Mouse (Mus musculus) embryonic facial prominence, embryonic 10.5 days (tissue): ENCODE measurements around the gene Henmt1. TPM values are rescaled to one million over a fixed set of nuclear protein-coding genes. Genes with fewer than 3 reads are reported as not detected.

ENCODE experiments used
- DNase-seq: peaks from one replicate; pipeline ENCODE4 v3.0.0-alpha.2; 2017; ENCODE audit warnings: low spot score
- H3K27ac ChIP-seq: fragments of 300-500 bp; sonication (generic); replicated peaks from 2 replicates; pipeline ENCODE4 v1.5.1; 2016; ENCODE audit warnings: mild to moderate bottlenecking
- H3K27me3 ChIP-seq: fragments of 300-500 bp; sonication (generic); replicated peaks from 2 replicates; pipeline ENCODE4 v1.6.1; 2016; ENCODE audit warnings: low read depth, mild to moderate bottlenecking; ENCODE audit not compliant: poor library complexity, severe bottlenecking
- H3K36me3 ChIP-seq: fragments of 300-500 bp; sonication (generic); replicated peaks from 2 replicates; pipeline ENCODE4 v1.6.1; 2016; ENCODE audit warnings: mild to moderate bottlenecking, moderate library complexity
- H3K4me1 ChIP-seq: fragments of 300-500 bp; sonication (generic); 2 replicates; pipeline ENCODE4 v1.6.1; 2016
- H3K4me3 ChIP-seq: fragments of 300-500 bp; sonication (generic); 2 replicates; pipeline ENCODE4 v1.5.1; 2016; ENCODE audit warnings: mild to moderate bottlenecking, moderate library complexity
- H3K9me3 ChIP-seq: fragments of 300-500 bp; sonication (generic); 2 replicates; pipeline ENCODE4 v1.6.1; 2016; ENCODE audit warnings: mild to moderate bottlenecking
- WGBS: fragments of 180-500 bp; shearing (Covaris S2); methylation state at CpG from one replicate; pipeline ENCODE4 v1.1.7; 2016; 5-methylcytosine and 5-hydroxymethylcytosine counted together
- polyA plus RNA-seq: library from polyadenylated mRNA; unstranded; fragments of >200 nt; fragmentation: Nextera tagmentation; extraction: Ambion mirVana; gene quantifications from 2 replicates; pipeline ENCODE4 v1.2.1, GENCODE M21; 2016

Henmt1 gene
- polyA plus RNA-seq = 0.45 and 0.74 TPM in 2 replicates

DNA sequence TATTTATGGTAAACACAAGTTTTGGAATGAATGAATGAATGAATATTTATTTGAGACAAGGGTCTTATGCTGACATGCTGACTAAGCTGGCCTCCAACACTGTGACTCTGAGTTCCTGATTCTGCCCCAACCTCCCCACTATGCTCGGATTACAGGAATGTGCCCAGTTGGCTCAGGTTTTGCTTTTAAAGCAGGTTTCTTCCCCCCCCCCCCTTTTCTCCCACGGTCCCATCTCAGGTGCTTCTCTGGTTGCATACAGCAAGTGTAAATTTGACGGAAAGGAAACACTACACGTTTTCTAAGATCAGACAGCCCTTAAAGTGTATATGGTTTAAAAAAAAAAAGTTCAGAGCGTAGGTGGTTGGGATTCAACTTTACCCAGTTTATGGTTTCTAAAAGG is at the start of gene Henmt1:
Gene Henmt1 (plus strand): TSS at position 301 of the 400 bp plus-strand sequence.
- Histone ChIP-seq H3K36me3 (no peaks in the 10 kb centered on the region), H3K4me3 (peak within 1 kb of the TSS; percentile 52), H3K27ac (peak within 1 kb of the TSS; percentile 44; the same call in 1 of the 2 replicates), H3K9me3 (no peaks in the 10 kb centered on the region), H3K4me1 (peaks cover 6% of the 10 kb centered on the region; the same call in 1 of the 2 replicates), H3K27me3 (no peaks in the 10 kb centered on the region)
- 84% methylated on average over 5 of the region's 5 CpGs for WGBS
- no peak for DNase-seq

DNA sequence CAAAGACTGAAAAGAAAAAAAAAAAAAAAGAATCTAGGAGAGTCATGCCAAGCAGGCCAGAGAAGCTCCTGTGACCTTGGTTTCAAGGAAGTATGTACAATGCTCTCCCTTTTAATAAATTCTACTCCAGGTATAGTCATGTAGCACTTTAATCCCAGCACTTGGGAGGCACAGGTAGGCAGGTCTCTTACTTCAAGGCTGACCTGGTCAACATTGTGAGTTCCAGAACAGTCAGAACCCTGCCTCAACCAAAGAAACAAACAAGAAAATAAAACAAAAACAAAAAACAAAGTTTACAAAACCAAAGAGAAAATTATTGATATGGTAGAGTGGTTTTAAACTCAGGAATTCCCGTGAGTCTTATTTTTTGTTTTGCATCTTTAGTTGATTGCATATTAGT is 49.8 kb upstream of the Henmt1 start, which contains the start of gene Fndc7:
Gene Fndc7 (minus strand): TSS at position 101 of the 400 bp plus-strand sequence.
- WGBS = 87% methylated on average over 1 of the region's 1 CpGs
- Histone ChIP-seq H3K36me3 (no peaks in the 10 kb centered on the region), H3K27ac (no peak within 1 kb of the TSS), H3K4me1 (peaks cover 9% of the 10 kb centered on the region), H3K27me3 (no peaks in the 10 kb centered on the region), H3K4me3 (no peak within 1 kb of the TSS), H3K9me3 (no peaks in the 10 kb centered on the region)
- DNase-seq = no peak

DNA sequence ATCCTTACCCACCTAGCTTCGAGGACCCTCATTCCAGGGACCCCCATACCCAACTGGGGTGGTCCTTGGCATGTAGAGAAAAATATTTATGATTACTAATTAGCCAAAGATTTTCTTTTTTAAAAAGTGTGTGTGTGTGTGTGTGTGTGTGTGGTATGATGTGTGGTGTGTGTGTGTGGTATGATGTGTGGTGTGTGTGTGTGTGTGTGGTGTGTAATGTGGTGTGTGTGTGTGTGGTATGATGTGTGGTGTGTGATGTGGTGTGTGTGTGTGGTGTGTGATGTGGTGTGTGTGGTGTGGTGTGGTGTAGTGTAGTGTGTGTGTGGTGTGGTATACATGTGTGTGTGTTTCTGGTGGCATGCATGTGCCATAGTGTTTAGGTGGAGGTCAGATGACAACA is 47.6 kb upstream of the Henmt1 start:
- Histone ChIP-seq H3K4me3 (no peak overlapping the region), H3K27ac (no peak overlapping the region), H3K4me1 (no peaks in the 10 kb centered on the region), H3K9me3 (no peaks in the 10 kb centered on the region), H3K27me3 (no peaks in the 10 kb centered on the region), H3K36me3 (no peaks in the 10 kb centered on the region)
- DNase-seq = no peak
- WGBS = 93% methylated on average over 1 of the region's 1 CpGs

DNA sequence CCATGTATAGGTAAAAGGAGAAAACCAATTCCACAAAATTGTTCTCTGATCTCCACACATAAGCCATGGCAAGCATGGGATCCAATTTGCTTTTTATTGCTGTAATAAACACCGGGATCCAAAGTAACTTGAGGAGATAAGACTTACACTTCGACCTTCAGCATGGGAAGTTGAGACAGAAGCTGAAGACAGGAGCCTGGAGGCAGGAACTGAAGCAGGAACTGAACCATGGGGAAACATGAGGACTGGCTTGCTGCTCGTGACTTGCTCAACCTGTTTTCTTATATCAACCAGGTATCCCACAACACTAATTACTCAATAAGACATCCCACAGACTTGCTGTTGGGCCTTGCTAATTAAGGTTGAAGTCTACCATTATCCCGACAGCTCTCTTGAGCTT is 46.8 kb upstream of the Henmt1 start:
- 69% methylated on average over 4 of the region's 4 CpGs for WGBS
- H3K27me3 ChIP-seq = no peaks in the 10 kb centered on the region
- no peaks in the 10 kb centered on the region for H3K36me3 ChIP-seq
- no peaks in the 10 kb centered on the region for H3K9me3 ChIP-seq
- no peak for DNase-seq
- H3K4me3 ChIP-seq = no peak overlapping the region
- H3K4me1 ChIP-seq = no peaks in the 10 kb centered on the region
- no peak overlapping the region for H3K27ac ChIP-seq

DNA sequence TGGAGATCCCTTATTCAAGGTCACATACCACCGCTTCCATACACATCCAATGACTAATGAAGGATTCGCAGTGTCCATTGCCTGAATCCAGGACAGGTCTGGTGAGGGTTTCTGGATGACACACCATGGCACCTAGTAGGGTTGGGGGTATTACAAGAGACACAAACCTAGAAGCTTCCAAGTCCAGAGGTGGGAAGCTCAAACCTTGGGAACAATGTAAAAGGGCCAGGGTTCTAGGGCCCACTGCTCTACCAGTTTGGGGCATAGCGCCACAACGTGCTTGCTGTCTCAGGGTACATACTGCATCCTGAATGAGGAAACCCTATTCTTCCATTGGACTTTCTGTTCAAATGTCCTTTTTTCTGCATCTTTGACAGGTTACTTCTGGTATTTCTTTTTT is 41.0 kb upstream of the Henmt1 start:
- H3K27ac ChIP-seq = no peak overlapping the region
- peaks cover 44% of the 10 kb centered on the region for H3K36me3 ChIP-seq
- 93% methylated on average over 4 of the region's 4 CpGs for WGBS
- no peaks in the 10 kb centered on the region for H3K4me1 ChIP-seq
- DNase-seq = no peak
- no peak overlapping the region for H3K4me3 ChIP-seq
- peaks cover 6% of the 10 kb centered on the region; the same call in 1 of the 2 replicates for H3K9me3 ChIP-seq
- H3K27me3 ChIP-seq = no peaks in the 10 kb centered on the region

DNA sequence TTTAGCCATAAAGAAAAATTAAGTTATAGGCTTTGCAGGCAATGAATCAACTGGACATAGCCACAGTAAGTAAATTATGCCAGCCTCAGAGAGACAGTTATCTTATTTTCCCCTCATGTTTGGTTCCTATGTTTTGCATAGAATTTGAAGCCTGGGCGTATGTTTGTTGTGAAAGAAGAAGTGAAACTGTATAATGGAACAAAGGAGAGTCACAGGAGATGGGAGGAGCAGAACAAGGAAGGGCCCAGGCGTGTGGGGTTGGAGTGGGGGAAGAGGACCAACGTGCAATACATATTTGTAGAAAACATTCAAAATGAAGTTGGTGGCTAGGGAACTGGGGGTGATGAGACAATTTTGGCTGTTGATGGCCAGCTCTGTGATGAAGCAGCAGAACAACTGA is 39.5 kb upstream of the Henmt1 start:
- H3K4me1 ChIP-seq = no peaks in the 10 kb centered on the region
- peaks cover 59% of the 10 kb centered on the region for H3K36me3 ChIP-seq
- no peak overlapping the region for H3K4me3 ChIP-seq
- H3K27me3 ChIP-seq = no peaks in the 10 kb centered on the region
- WGBS = 87% methylated on average over 3 of the region's 3 CpGs
- no peak for DNase-seq
- no peak overlapping the region for H3K27ac ChIP-seq
- peaks cover 6% of the 10 kb centered on the region; the same call in 1 of the 2 replicates for H3K9me3 ChIP-seq

DNA sequence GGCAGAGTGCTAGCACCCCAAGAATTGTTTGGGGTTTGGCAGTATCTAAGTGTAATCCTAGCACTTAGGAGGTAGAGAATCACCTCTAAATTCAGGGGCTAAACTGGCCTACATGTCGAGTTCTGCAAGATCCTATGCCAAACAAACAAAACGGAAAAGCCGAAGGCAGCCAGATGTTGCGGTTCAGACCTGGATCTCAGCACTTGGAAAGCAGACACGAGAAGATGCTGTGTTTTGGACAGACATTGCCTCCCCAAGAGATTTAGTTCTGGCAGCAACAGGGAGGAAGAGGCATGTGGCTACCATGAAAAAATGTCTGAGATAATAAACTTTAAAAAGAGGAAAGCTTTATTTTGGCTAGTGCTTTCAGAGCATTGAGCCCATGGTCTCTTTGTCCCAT is 39.0 kb upstream of the Henmt1 start:
- 79% methylated on average over 5 of the region's 5 CpGs for WGBS
- H3K4me3 ChIP-seq = no peak overlapping the region
- no peak overlapping the region for H3K27ac ChIP-seq
- peaks cover 6% of the 10 kb centered on the region; the same call in 1 of the 2 replicates for H3K9me3 ChIP-seq
- peaks cover 64% of the 10 kb centered on the region for H3K36me3 ChIP-seq
- DNase-seq = no peak
- H3K4me1 ChIP-seq = no peaks in the 10 kb centered on the region
- no peaks in the 10 kb centered on the region for H3K27me3 ChIP-seq

DNA sequence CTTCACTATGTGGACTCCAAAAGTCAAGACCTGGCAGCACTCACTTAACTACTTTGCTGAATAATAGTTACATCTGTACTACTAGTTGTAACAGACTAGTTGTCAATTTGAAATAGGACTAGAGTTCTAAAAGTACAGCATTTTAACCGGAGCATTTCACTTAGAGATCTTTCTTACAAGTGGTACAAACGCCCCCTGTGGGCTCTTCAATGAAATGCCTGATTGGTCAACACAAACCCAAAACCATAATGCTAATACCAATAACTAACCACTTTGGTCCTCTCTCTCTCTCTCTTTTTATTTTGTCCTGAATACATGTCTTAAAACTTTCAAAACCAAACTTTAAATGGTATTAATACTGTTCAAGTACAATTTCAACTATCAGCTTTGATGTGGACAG is 37.6 kb upstream of the Henmt1 start:
- Histone ChIP-seq H3K36me3 (peaks cover 78% of the 10 kb centered on the region), H3K27me3 (no peaks in the 10 kb centered on the region), H3K9me3 (peaks cover 6% of the 10 kb centered on the region; the same call in 1 of the 2 replicates), H3K27ac (no peak overlapping the region), H3K4me3 (no peak overlapping the region), H3K4me1 (no peaks in the 10 kb centered on the region)
- no peak for DNase-seq
- WGBS = 65% methylated on average over 2 of the region's 2 CpGs

DNA sequence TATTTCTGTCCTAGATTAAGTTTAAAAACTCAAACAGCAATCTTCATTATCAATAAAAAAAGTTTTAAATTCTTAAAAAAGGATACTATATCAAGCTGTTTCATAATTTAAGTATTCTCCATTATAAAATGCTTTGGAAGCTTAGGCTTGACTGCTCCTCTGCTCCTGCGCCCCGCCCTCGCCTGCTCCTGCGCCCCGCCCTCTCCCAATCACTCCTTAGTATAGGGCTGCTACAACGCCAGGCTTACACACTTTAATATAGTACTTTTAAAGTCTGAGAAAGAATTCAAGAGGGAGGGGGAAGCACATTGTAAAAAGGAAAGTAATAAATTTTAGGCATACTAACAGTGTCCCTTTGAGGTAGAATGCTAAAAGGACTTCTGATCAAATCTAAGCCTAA is 36.7 kb upstream of the Henmt1 start:
- H3K36me3 ChIP-seq = peaks cover 87% of the 10 kb centered on the region
- no peak overlapping the region for H3K4me3 ChIP-seq
- peaks cover 6% of the 10 kb centered on the region; the same call in 1 of the 2 replicates for H3K9me3 ChIP-seq
- 94% methylated on average over 6 of the region's 6 CpGs for WGBS
- no peak for DNase-seq
- H3K27ac ChIP-seq = no peak overlapping the region
- H3K4me1 ChIP-seq = no peaks in the 10 kb centered on the region
- no peaks in the 10 kb centered on the region for H3K27me3 ChIP-seq

DNA sequence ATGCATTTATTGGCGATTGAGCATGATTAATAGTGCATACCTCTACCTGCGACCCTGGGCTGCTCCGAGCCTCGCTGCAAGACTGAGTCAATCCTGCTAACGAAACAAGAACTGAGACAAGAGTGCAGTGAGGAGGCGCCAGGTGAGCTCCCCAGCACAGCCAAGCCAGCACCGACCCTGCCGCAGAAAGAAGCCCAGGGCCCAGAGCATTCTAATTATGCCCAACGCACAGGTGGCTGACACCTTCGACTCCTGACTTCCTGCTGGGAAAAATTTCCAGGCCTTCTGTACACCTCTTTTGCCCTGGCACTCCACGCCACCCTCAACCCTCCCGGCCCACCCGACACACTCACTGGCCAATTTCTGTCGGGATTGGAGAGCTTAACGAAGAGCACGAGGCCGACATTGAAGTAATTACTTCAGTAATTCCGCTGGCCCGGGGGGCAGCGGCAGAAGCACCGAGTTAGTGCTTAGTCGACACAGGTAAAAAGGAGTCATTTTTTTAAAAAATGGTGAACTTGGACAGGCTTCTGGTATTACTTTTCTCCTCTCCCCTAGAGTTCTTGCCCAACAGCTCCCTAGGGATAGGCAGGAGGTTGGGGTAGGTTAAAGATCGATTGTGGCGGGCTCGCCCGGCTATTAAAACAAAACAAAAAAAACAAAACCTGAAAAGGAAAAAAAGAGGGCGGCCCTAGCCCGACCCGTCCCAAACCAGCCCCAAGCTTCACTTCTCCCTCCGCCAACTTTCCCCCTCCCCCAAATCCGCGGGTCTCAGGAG is 29.2 kb upstream of the Henmt1 start:
- DNase-seq = peak; percentile 32
- Histone ChIP-seq H3K4me1 (peaks cover 16% of the 10 kb centered on the region), H3K4me3 (peak overlapping the region; percentile 84), H3K36me3 (peaks cover 32% of the 10 kb centered on the region), H3K27me3 (no peaks in the 10 kb centered on the region), H3K27ac (peak overlapping the region; percentile 97), H3K9me3 (no peaks in the 10 kb centered on the region)
- under 1% methylated on average over 32 of the region's 32 CpGs for WGBS

DNA sequence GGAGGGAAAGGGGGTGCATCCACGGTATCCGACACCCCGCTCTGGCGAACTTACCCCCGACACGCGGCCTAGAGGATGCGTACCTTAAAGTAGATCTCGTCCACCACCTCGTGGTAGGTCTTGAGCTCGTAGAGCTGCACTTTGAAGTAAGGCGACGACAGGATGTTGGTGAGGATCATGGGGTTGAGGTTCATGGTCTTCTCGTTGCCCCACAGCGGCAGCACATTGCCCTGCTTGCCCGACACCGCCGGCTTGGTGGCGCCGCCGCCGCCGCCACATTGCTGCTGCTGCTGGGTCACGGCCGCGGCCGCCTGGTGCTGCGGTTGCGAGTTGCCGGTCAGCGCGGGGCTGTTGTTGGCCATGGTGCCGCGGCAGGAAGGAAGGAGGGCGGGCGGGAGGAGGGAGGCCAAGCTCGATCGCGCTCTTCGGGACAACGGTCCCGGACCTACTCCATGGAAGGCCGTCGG is 28.6 kb upstream of the Henmt1 start:
- under 1% methylated on average over 44 of the region's 44 CpGs for WGBS
- Histone ChIP-seq H3K36me3 (peaks cover 26% of the 10 kb centered on the region), H3K4me1 (peaks cover 16% of the 10 kb centered on the region), H3K9me3 (no peaks in the 10 kb centered on the region), H3K27ac (peak overlapping the region; percentile 97), H3K4me3 (peak overlapping the region; percentile 84), H3K27me3 (no peaks in the 10 kb centered on the region)
- no peak for DNase-seq

DNA sequence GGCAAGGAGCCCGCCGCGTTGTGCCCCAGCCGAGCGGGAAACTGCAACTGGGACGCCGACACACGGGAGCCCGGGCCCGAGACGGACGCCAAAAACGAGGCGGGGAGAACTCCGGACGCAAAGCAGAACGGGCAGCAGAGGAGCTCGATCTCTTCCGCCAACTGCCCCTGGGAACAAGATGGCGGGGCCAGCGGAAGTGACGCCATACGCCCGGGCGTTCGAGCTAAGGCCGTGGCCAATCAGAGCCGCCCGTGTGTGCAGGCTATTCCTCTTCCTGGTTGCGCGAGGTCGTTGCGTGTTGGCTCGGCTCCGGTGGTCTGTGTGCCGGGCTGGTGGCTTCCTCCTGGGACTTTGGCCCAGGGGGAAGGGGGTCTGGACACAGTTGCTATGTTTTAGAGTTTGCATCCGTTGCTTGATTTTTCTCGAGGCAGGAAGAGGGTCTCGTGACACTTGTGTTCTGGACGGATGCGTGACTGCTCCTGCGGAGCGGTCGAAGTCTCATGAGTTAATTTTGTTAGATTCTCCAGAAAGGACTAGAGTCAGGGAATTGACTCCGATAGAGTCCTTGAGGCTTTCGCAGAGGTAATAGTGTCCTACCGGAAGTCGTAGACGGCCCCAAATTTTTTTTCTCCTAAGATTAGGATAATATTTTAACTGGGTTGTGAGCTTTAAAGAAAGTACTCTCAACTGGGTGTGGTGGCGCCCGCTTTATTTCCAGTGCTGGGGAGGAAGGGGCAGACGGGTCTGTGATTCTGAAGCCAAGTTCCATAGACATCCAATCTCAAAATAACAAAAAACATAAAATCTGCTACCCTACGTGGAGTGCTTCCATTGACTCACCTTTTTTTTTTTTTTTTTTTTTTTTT is 27.9 kb upstream of the Henmt1 start, which contains the start of gene Prpf38b:
Gene Prpf38b (minus strand): TSS at position 180 of the 866 bp plus-strand sequence.
- no peaks in the 10 kb centered on the region for H3K9me3 ChIP-seq
- DNase-seq = peak; percentile 98
- peaks cover 20% of the 10 kb centered on the region for H3K4me1 ChIP-seq
- peak within 1 kb of the TSS; percentile 97 for H3K27ac ChIP-seq
- no peaks in the 10 kb centered on the region for H3K27me3 ChIP-seq
- H3K36me3 ChIP-seq = peaks cover 19% of the 10 kb centered on the region
- H3K4me3 ChIP-seq = peak within 1 kb of the TSS; percentile 84
- WGBS = 2% methylated on average over 53 of the region's 53 CpGs
